Mouse (Mus musculus) lung, postnatal 25 days (tissue): ENCODE results near the gene Pip4k2b.
"Not testable (repeated sequence)": the region's sequence is repeated elsewhere in the genome, so short reads cannot be mapped to it uniquely, and the experiment has no call there.

Experiments used
- DNase-seq: peaks from one replicate; pipeline ENCODE4 v3.0.0; 2022; ENCODE audit warnings: low spot score

Pip4k2b gene

DNA sequence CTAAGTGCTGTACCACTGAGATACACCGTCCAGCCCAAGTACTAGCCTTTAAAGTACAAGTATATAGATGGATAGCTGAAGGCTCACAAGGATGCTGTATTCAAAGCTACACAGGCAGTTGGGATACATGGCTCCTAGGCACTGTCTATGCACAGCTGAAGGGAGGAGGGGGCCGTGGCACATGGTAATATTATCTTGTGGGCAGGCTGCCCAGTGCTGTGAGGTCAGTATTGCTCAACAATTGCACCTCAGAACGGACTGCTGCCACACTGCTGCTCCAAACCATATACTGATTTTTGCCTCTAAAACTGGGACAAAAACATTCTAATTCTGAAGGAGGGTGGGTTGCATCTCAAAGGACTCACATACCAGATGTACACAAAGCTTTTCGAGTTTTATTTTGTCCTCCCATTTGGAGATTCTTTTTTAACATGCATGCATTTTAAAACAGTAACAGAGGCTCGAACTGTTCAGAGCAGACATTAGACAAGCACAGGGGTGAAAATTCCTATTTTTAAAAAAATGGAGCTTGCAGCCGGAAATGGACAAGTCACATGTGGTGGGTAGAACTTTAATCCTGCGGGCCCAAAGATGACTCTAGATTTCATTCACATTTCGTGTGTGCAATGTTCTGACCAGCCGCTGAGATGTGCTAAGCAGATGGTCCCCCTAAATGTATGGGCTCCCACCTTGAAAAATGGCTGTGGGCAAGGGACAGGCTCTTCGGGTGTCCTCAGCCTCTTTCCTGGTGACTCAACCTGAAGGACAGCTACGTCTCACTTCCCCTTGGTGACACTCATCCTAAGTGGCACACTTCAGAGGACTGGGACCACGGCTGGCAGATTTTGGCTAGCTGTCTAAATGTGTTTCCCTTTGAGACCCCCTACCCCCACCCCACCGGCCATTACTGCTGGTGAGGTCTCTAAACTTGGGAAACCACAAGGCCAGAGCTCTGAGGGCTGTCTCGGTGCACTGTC lies 29.4 kb downstream of the Pip4k2b start:
- no peak for DNase-seq

DNA sequence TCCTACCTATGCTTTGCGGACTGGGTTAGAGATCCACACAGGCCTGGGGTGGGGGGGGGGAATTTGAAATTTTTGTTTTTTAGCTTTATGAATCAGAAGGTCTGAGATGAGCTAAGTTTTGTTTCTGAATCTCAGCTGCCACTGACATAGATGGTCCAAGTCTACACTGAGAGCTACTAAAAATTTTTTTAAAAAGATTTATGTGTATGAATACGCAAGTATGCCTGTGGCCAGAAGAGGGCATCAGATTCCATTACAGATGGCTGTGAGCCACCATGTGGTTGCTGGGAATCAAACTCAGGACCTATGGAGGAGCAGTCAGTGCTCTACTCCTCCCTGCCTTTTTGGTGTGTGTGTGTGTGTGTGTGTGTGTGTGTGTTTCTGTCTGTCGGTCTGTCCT lies 30.1 kb downstream of the Pip4k2b start:
- no peak for DNase-seq

- no peak for DNase-seq
Observed at GRCm38 (mm10) chr11:97713896-97714295, 30.6 kb downstream of the Pip4k2b start.

DNA sequence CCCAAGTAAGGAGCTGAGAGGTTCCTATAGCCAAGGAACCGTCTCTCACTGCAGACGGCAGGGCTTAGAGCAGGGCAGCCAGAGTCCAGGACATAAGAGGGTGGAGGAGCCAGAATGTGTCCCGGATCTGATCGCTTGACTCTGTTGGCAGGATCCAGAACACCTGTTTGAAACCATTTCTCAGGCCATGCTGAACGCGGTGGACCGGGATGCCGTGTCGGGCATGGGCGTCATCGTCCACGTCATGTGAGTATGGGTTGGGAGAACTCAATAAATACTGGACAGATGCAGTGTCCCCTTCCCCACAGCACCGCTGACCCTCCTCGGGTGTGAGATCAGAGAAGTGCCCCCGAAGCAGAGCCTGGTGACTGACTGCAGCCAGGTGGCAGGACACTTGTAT lies 32.2 kb downstream of the Pip4k2b start:
- DNase-seq = no peak

- DNase-seq = no peak
Observed at GRCm38 (mm10) chr11:97711200-97711900, 33.2 kb downstream of the Pip4k2b start.

- not testable (repeated sequence) for DNase-seq
Observed at GRCm38 (mm10) chr11:97710067-97710466, 34.4 kb downstream of the Pip4k2b start.

- peak; percentile 100 for DNase-seq
Observed at GRCm38 (mm10) chr11:97703039-97703826, 41.3 kb downstream of the Pip4k2b start, which contains the start of gene Psmb3. TSS of gene Psmb3 (plus strand) at chr11:97703399.

- DNase-seq = peak; percentile 92
Observed at GRCm38 (mm10) chr11:97702393-97702745, 42.1 kb downstream of the Pip4k2b start.

GRCm38 (mm10) chr11:97701581-97702392 lies 42.7 kb downstream of the Pip4k2b start:
- no peak for DNase-seq

DNA sequence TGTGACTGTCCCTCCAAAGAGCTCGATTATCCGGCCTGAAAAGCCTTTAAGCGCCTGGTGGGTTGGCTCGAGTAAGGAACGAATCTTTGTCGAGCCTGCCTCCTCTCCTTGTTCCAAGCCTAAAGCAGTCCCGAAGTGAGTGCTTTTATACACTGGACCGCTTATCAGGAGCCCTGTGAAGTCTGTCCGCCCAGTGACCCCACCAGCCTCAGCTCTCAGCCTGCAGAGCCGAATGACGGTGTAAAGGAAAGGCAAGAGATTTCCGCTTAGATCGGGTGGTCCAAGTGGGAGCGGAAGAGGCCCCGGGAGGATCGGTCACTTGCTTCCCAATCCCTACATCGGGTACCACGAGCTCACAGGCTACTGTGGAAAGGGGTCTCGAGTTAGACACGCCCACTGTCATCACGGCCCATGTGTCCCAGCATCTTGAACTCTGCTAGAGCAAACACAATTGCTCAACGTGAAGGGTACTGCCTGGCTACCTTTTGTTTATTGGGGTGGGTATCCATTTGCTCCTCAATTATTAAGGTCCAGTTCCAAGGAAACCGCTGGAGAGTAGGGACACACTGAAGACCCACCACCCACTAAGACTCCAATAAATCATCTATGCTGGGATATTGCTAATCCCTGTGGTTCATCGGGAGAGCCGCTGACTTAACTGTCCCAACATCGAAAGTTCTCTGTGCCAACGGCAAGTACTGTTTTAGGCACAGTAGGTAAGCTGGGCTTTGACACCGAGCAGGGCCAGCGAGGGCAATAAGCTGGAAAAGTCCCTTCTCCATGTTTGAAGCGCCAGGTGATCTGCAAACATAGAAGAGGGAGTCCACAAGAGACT lies 43.5 kb downstream of the Pip4k2b start:
- DNase-seq = no peak

- peak; percentile 86 for DNase-seq
Observed at GRCm38 (mm10) chr11:97700003-97700745, 44.3 kb downstream of the Pip4k2b start, which contains the start of gene Pcgf2. TSS of gene Pcgf2 (minus strand) at chr11:97700497.

DNA sequence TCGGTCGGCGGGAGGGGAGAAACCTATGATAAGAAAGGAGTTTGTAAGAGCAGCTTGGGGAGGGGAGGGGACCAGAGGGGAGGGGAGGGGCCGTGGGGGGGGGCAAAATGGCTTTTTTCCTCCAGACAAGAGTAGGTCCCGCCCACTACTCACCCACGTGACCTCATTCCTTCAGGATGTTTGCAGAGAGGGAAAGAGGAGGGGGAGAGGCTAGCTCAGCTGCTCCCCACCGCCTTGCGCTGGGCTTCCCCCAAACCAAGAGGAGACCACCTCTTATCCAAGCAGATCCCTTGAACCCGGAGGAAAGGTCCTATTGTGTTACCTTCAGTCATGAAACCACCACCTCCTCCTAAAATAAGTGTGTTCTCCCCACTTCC lies 44.9 kb downstream of the Pip4k2b start:
- peak; percentile 93 for DNase-seq

DNA sequence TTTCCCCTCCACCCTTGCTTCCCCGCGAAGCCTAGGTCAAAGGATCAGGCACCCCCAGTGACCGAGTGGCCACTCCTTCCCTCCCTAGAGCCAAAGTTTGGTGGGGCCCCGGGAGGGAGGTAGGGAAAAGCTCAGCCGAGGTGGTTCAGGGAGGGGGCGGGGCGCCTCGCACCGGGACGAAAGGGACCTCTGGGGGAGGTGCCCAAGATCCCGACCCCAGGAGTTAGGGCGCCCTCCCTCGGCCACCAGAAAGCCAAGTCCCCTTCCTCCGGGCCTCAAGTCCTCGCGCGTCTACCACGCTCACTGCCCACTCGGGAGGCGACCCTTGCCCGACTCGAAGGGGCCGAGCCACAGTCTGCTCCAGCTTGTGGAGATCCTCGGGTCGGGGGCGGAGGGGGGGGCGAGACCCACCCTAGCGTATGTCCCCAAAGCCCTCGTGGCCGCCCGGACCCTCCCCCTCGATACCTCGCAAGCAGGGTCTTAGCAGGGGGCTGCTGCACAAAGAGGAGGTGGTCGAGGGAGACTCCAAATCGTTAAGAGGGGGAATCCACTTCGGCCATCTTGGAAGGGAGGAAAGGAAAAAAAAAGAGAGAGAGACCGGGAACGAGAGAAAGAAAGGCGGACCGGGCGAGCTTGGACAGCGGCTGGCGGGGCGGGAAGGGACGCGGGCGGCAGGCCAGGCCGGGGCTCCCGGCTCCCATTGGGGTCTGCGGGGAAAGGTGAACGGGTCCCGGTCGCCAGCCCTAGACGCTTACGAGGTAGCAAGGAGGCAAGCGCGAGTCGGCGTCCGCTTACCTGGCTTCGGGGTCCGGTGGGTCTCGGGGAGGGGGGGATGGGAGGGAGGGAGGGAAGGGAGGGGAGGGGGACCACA lies 45.5 kb downstream of the Pip4k2b start:
- peak; percentile 70 for DNase-seq

GRCm38 (mm10) chr11:97697891-97698529 lies 46.5 kb downstream of the Pip4k2b start:
- DNase-seq = no peak

GRCm38 (mm10) chr11:97697199-97697890 lies 47.2 kb downstream of the Pip4k2b start:
- no peak for DNase-seq

DNA sequence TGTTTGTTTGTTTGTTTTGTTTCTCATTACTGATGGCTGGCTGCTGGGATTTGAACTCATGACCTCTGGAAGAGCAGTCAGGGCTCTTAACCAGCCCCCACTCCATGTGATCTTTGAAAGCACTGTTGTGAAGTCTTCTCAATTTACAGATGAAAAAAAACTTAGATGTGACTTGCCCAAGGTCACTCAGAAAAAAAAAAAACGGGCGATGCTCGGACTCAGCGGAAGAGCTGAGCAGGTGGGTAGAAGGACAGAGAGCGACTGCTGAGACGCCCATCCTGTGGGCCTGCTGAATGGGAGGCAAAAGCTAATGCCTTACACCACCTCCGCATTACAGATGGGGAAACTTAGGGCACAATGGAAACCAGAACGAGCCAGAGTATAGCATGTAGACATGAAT lies 47.8 kb downstream of the Pip4k2b start:
- no peak for DNase-seq

DNA sequence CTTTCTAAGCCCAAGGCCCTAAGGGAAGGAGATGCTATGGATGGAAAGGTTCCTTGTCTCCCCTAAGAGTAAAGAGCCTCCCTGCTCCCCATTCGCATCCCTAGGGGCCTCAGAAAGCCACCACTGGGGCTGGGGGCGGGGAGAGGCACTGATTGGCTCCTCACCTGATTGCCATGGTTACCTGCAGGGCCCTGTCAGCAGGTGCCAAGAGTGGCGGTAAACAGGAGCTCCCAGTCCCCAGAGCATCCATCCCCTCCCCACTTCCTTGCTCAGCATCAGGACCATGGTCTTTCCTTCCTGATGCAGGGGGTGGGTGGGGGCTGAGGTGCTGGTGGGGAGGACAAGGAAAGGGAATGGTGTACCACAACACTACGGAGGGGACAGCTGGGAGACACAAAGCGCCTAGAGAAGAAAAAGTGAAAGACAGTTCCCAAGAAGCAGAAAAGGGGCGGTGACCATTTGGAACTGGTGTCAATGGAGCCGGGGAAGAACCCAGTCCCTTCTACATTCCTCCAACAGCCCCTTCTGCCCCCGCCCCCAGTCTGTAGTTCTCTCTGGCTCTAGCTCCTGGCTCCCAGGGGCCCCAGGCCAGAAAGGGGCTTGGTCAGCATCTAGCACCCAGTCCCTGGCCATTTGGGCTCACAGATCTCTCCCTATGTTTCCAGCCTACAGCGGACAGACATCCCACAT lies 48.6 kb downstream of the Pip4k2b start:
- DNase-seq = no peak
